Mouse (Mus musculus) c-Kit-positive CD71-positive TER-119-positive erythroid progenitor cells, embryonic 14.5 days (primary cell): ENCODE data around the gene Lmod3.

Experiments used
- DNase-seq: peaks from one replicate; pipeline ENCODE4 v3.0.0-alpha.2; 2013; ENCODE audit warnings: low spot score

Gene Lmod3

DNA sequence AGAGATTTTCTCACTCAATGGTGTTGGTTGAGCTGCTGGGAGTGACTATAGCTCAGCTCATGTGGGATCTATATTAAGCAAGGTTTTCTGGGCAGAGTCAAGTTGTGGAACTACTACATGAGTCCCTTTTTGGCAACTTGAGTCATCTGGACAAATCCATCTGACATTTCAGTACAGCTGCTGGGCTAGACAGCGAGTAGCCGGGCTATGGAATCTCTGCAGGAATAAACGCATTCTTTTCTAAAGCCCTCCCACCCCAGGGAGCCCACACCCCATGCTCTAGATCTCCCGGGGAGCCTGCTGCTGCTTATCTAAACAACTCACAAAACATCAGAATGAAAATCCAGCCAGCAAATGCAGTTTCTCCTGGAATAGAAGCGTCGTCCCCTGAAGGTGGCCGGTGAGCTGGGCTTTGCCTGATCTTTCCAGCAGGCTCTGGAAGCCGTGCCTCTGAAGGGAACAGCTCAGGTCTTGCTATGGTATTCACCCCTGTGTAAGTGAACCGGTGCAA, at the start of gene Lmod3:
Gene Lmod3, minus strand, starts transcription at position 49 of the 511 bp plus-strand sequence.
- no peak for DNase-seq

GRCm38 (mm10) chr6:97302303-97302702, 49.7 kb upstream of the Lmod3 start:
- DNase-seq, result no peak

GRCm38 (mm10) chr6:97300659-97301058, 48.1 kb upstream of the Lmod3 start:
- no peak for DNase-seq

DNA sequence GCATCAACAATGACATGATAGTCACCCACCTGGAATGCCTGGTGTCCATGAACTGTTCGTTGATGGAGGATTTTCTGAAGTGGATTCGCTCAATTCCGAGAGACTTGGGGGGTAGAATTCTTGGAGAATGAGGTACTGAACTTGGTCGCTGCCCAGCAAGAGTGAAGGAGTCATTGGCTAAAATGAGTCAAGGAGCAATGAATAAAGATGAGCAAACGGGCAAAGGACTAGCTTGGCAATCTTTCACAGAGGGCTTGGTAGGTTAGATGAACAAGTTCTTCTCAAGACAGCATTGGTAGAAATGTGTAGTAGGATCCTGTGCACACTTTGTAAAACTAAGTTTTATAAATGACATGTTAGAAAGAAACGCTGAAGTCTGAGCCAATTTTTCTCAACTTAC, 47.6 kb upstream of the Lmod3 start:
- no peak for DNase-seq

- no peak for DNase-seq
Observed at GRCm38 (mm10) chr6:97297151-97297550, 44.6 kb upstream of the Lmod3 start.

DNA sequence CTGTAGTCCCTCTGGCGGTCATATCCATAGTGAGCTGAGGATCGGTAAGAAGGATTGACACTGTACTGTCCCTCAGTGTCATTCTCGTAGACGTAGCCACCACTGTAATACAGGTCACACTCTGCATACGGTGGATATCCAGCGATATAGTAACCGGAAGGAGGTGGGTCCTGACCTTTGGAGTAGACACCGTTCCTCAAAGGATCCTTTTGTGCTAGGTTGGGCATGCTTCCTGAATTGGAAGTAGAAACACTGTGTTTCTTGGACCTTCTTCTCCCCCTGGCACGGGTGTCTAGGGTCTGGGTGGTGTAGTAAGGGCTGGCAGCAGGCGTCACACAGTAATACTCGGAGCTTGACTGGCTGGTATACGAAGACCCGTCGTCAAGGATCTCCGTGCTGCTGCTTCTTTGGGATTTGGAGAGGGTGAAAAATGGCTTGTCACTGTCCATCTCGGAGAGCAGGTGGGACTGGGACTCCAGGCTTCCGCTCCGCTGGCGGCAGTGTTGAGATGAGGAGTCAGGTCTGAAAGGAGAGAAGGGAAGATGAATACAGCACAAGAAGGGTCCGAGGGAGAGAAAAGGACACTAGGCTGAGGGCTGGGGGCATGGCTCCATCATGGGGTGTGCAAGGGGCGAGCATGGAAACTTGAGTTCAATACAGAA, 43.4 kb upstream of the Lmod3 start:
- no peak for DNase-seq

GRCm38 (mm10) chr6:97295416-97295815, 42.9 kb upstream of the Lmod3 start:
- DNase-seq, result no peak

DNA sequence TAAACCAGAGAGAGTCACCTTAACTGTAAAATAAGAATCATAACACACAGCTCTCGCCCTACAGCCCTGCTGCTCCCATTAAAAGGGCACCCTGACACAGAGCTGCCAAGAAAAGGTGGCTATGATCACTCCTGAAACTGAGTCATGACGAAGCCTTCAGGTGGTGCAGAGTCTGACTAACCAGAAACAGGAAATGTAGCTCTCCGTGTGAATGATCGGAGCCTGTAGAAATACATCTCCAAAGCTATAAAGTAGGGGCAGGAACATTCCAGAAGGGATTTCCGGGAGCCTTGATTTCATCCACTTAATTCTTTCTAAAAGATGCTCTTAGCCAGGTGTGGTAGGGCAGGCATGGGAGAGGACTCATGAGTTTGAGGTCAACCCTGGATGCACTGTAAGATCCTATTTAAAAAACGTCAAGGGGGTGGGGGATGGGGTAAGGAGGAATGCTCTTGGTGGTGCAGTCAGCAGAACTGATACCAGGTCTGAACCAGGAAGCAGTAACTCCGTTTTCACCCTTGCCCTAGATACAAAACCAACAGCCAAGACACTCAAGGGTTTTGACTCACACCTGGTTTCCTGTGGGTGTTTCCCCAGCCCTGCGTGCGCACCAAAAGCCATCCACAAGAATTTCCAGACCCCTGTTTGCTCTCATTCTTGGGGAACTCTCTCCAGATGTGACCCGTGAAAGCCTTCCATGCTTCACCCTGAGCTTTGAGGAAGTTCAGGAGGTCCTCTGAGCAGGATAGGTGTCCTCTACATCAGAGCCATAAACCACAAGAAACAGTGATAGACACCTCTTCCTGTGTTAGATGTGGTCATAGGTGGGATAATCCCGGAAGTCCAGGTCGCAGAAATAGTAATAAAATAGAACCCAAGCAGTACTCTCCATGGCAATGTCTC, 41.4 kb upstream of the Lmod3 start:
- DNase-seq, result no peak

GRCm38 (mm10) chr6:97292894-97293293, 40.3 kb upstream of the Lmod3 start:
- DNase-seq, result no peak

- no peak for DNase-seq
Observed at GRCm38 (mm10) chr6:97292096-97292495, 39.5 kb upstream of the Lmod3 start.

DNA sequence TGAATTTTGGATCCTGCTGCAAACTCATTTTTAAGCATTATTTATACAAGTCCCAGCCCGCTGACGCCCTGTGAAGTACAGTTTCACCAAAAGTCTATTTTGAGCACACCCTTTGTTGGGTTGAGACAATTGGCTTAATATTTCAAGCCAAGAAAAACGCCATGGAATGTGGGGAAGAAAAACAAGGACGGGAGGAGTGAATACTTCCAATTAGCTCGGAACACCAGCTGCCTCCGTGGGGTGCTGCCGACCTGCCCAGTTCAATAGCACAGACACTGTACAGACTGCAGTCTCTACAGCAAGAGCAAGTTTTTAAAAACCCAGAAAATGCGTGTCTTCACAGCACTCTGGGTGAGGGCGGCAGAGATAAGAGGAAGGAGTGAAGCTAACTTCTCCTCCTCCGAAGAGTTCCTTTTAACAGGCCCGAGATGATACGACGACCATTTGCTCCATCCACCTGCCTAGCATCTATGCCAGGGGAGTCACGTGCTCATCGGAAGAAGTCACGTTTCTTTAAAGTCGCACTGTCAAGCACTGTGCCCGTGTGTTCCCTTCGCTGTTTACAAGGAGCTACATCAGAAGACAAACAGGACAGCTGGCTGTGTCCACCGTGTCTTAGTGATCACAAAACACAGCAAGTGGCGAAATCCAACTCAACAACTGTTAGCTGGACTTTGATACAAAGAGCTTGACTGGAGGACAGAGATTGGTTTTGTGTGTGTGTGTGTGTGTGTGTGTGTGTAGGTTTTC, 38.8 kb upstream of the Lmod3 start:
- no peak for DNase-seq

- DNase-seq, result no peak
Observed at GRCm38 (mm10) chr6:97290687-97291086, 38.1 kb upstream of the Lmod3 start.

GRCm38 (mm10) chr6:97289838-97290237, 37.3 kb upstream of the Lmod3 start:
- DNase-seq, result no peak

- no peak for DNase-seq
Observed at GRCm38 (mm10) chr6:97289316-97289820, 36.8 kb upstream of the Lmod3 start.

- DNase-seq, result no peak
Observed at GRCm38 (mm10) chr6:97288047-97288855, 35.7 kb upstream of the Lmod3 start.

- DNase-seq, result no peak
Observed at GRCm38 (mm10) chr6:97286332-97286731, 33.8 kb upstream of the Lmod3 start.

GRCm38 (mm10) chr6:97283676-97284075, 31.1 kb upstream of the Lmod3 start:
- DNase-seq, result no peak

GRCm38 (mm10) chr6:97278878-97279277, 26.3 kb upstream of the Lmod3 start:
- no peak for DNase-seq

DNA sequence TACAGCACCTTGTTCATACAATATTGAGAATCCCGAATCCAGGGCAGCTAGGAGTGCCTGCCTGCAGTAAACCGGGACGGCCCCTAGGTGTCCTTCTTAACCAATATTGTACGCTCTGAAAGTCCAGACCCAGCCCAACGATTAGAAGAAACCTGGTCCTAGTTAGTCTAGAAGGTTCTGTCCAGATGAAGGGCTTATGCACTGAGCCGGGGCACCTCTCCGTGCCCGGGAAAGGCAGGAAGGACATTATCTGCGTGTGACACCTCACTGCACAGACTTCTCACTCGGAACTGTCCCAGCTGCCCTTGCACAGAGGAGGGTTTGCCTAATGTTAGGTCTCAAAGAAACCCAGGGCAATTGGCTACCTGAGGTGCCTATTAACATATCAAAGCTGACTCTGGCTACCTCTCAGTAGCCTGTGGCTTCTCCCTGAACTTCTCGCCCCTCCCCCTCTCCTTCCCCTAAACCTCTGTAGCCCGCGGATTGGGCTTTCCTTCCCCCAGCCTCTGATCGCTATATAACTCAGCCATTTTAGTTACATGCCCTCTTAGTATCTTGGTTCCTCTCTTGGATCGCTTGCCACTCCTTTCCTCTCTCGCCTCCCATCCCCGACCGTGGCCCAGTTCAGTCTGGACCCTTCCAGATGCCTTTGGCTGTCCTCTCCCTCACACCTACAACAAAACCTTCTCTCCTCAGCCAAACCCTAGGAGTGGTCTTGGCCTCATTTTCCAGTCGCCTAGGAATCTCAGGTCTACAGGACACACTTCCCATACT, 25.6 kb upstream of the Lmod3 start:
- DNase-seq, result peak; percentile 43

GRCm38 (mm10) chr6:97276890-97277497, 24.4 kb upstream of the Lmod3 start:
- DNase-seq, result no peak
